Mouse (Mus musculus) midbrain, embryonic 14.5 days (tissue): Measurements from ENCODE around the gene Elp1. TPM values are rescaled to one million over a fixed set of nuclear protein-coding genes. Genes with fewer than 3 reads are reported as not detected.

ENCODE experiments used
- ATAC-seq: fragments of 200-750 bp; cut with Nextera tagmentation; 2 replicates; pipeline ENCODE4 v1.8.0; 2017; ENCODE audit warnings: moderate number of reproducible peaks, moderate library complexity; ENCODE audit not compliant: low FRiP score, low TSS enrichment
- DNase-seq: peaks from one replicate; pipeline ENCODE4 v3.0.0-alpha.2; 2015
- H3K27ac ChIP-seq: fragments of 300-500 bp; sonication (generic); replicated peaks from 2 replicates; pipeline ENCODE4 v1.5.1; 2014; ENCODE audit warnings: mild to moderate bottlenecking, low read depth, low read length, moderate library complexity
- H3K27me3 ChIP-seq: fragments of 300-500 bp; sonication (generic); 2 replicates; pipeline ENCODE4 v1.6.1; 2014; ENCODE audit warnings: low read length, control low read depth, mixed read lengths; ENCODE audit not compliant: control insufficient read depth, insufficient read depth
- H3K36me3 ChIP-seq: fragments of 300-500 bp; sonication (generic); 2 replicates; pipeline ENCODE4 v1.6.1; 2014; ENCODE audit warnings: low read length, control low read depth; ENCODE audit not compliant: control insufficient read depth, insufficient read depth
- H3K4me1 ChIP-seq: fragments of 300-500 bp; sonication (generic); 2 replicates; pipeline ENCODE4 v1.6.1; 2014; ENCODE audit warnings: mild to moderate bottlenecking, antibody characterized with exemption, low read length, control low read depth; ENCODE audit not compliant: control insufficient read depth, insufficient read depth
- H3K4me2 ChIP-seq: fragments of 300-500 bp; sonication (generic); 2 replicates; pipeline ENCODE4 v1.6.1; 2014; ENCODE audit warnings: mild to moderate bottlenecking, low read length, moderate library complexity
- H3K4me3 ChIP-seq: fragments of 300-500 bp; sonication (generic); replicated peaks from 2 replicates; pipeline ENCODE4 v1.5.1; 2014; ENCODE audit warnings: low read depth, low read length
- H3K9ac ChIP-seq: fragments of 300-500 bp; sonication (generic); replicated peaks from 2 replicates; pipeline ENCODE4 v1.6.1; 2014; ENCODE audit warnings: mild to moderate bottlenecking, low read length, moderate library complexity
- H3K9me3 ChIP-seq: fragments of 300-500 bp; sonication (generic); 2 replicates; pipeline ENCODE4 v1.6.1; 2016; ENCODE audit warnings: low read length, control low read depth, mixed read lengths; ENCODE audit not compliant: control insufficient read depth
- WGBS: fragments of 180-500 bp; shearing (Covaris S2); extraction: QIAGEN DNeasy Blood & Tissue Kit; methylation state at CpG from one replicate; pipeline ENCODE4 v1.1.7; 2014; 5-methylcytosine and 5-hydroxymethylcytosine counted together
- polyA plus RNA-seq: library from polyadenylated mRNA; unstranded; fragments of >200 nt; fragmentation: Nextera tagmentation; extraction: Ambion mirVana; gene quantifications from 2 replicates; pipeline ENCODE4 v1.2.1, GENCODE M21; 2014

Elp1 gene
- polyA plus RNA-seq, 1 experiment from 2014 or later = 90.2 TPM

- no peak overlapping the region for H3K4me3 ChIP-seq
- 83% methylated on average over 3 of the region's 3 CpGs for WGBS
- DNase-seq (no peak), ATAC-seq (no peak)
- no peak overlapping the region for H3K9ac ChIP-seq
- H3K27me3 ChIP-seq = no peaks in the 10 kb centered on the region
- H3K36me3 ChIP-seq = no peaks in the 10 kb centered on the region
- H3K4me1 ChIP-seq = no peaks in the 10 kb centered on the region
- H3K27ac ChIP-seq = no peak overlapping the region
- H3K4me2 ChIP-seq = no peak overlapping the region
- H3K9me3 ChIP-seq = no peaks in the 10 kb centered on the region
Observed at GRCm38 (mm10) chr4:56713155-56713554, 89.0 kb downstream of the Elp1 start.

GRCm38 (mm10) chr4:56702234-56702633 is 99.9 kb downstream of the Elp1 start:
- H3K27ac ChIP-seq = no peak overlapping the region
- 3% methylated on average over 10 of the region's 10 CpGs for WGBS
- no peaks in the 10 kb centered on the region for H3K27me3 ChIP-seq
- no peak overlapping the region for H3K4me2 ChIP-seq
- H3K36me3 ChIP-seq = no peaks in the 10 kb centered on the region
- H3K4me1 ChIP-seq = no peaks in the 10 kb centered on the region
- no peak for DNase-seq
- H3K9me3 ChIP-seq = no peaks in the 10 kb centered on the region
- H3K4me3 ChIP-seq = no peak overlapping the region
- H3K9ac ChIP-seq = no peak overlapping the region
- ATAC-seq = no peak

Other genes with a start within 250 kb of the Elp1 start
- not detected in 2 replicates for gene Gm26657, start 62.3 kb downstream of the Elp1 start, polyA plus RNA-seq
- not detected in 2 replicates for gene Actl7b, start 60.9 kb downstream of the Elp1 start, polyA plus RNA-seq
- gene Actl7a, start 58.9 kb downstream of the Elp1 start, polyA plus RNA-seq = not detected in 2 replicates
- gene Fam206a, start within 50 bp of the Elp1 start, polyA plus RNA-seq = 13.7 and 17.4 TPM in 2 replicates
- 10.4 and 13.0 TPM in 2 replicates for gene Ctnnal1, start 62.9 kb upstream of the Elp1 start, polyA plus RNA-seq
- gene Tmem245, start 145.1 kb upstream of the Elp1 start, polyA plus RNA-seq = 9.2 and 10.1 TPM in 2 replicates
- 21.3 and 24.3 TPM in 2 replicates for gene Frrs1l, start 188.1 kb upstream of the Elp1 start, polyA plus RNA-seq